In genomic region chr8:94810153-94810552, GRCm38 (mm10) we compare ENCODE assay signal across 15 mouse cellular contexts. TPM values are rescaled to one million over a fixed set of nuclear protein-coding genes. Genes with fewer than 3 reads are reported as not detected.
"Had no signal": no experiment of that assay in that cellular context is flagged by ENCODE, and none has a peak within 500 bp of the region (broad histone marks: within the 10 kb centered on the region; RNA-seq: fewer than 3 reads in every experiment).

Gene Ccl17 (plus strand): TSS chr8:94810453.

- ATAC-seq: hindbrain, embryonic 16.5 days; inflammation-experienced regulatory T-cells, adult 6 months; intestine, postnatal 0 days; lung, postnatal 0 days; midbrain, embryonic 15.5 days had no signal

- H3K4me1 ChIP-seq: limb, embryonic 12.5 days had no signal

- DNase-seq: kidney, adult 8-10 months; kidney, postnatal 25 days; lung, adult 2 months; lung, postnatal 36 days; right cerebral cortex, postnatal 14 days; thymus, adult 18-20 months had no signal

- H3K27me3 ChIP-seq: limb, embryonic 12.5 days; midbrain, embryonic 15.5 days; neural tube, embryonic 13.5 days had no signal

- H3K4me2 ChIP-seq: limb, embryonic 12.5 days; midbrain, embryonic 15.5 days; neural tube, embryonic 13.5 days had no signal

- H3K36me3 ChIP-seq: limb, embryonic 12.5 days; midbrain, embryonic 10.5 days; midbrain, embryonic 15.5 days; neural tube, embryonic 13.5 days had no signal

- H3K9ac ChIP-seq: limb, embryonic 12.5 days; midbrain, embryonic 15.5 days; neural tube, embryonic 13.5 days had no signal

- H3K9me3 ChIP-seq: limb, embryonic 12.5 days; midbrain, embryonic 10.5 days; midbrain, embryonic 15.5 days; neural tube, embryonic 13.5 days had no signal

- H3K4me3 ChIP-seq: limb, embryonic 12.5 days; midbrain, embryonic 10.5 days; midbrain, embryonic 15.5 days; neural tube, embryonic 13.5 days had no signal

- H3K27ac ChIP-seq: limb, embryonic 12.5 days; midbrain, embryonic 15.5 days; neural tube, embryonic 13.5 days had no signal

RNA-seq across cellular contexts. Expression of gene Ccl17, which starts in this region (rescaled TPM):
- total RNA-seq: liver, adult 2 months had no signal
- polyA plus RNA-seq: inflammation-experienced regulatory T-cells, adult 6 months; limb, embryonic 12.5 days; midbrain, embryonic 10.5 days; neural tube, embryonic 13.5 days had no signal
